8 mouse cellular contexts compared by ENCODE assay signal in genomic region chr11:98810686-98811085, GRCm38 (mm10). TPM values are rescaled to one million over a fixed set of nuclear protein-coding genes. Genes with fewer than 3 reads are reported as not detected.
DNase-seq lines count a peak whose midpoint lies in the region; ATAC-seq and TF ChIP-seq lines count a peak whose summit lies in the region.

No protein-coding gene starts in this region.

- intact Hi-C loops in left cerebral cortex, postnatal 14 days (cut with DNase I) = no loop called here
- intact Hi-C loops in left cerebral cortex, postnatal 25 days (cut with DNase I) = no loop called here

- peak overlapping the region; percentile 84 for H3K4me3 ChIP-seq in lung, embryonic 14.5 days (ENCODE audit: low read depth, low read length)
- H3K4me3 ChIP-seq in embryonic fibroblast, embryonic 13.5 days (ENCODE audit: insufficient read depth, low read length) = peak overlapping the region; percentile 92
- H3K4me3 ChIP-seq in limb, embryonic 11.5 days (ENCODE audit: low read depth, low read length) = peak overlapping the region; percentile 85
- peak overlapping the region; percentile 83 for H3K4me3 ChIP-seq in neural tube, embryonic 15.5 days (replicated peaks)

- 29% methylated on average over 7 of the region's 7 CpGs for WGBS in lung, embryonic 14.5 days
- WGBS in limb, embryonic 11.5 days = 60% methylated on average over 7 of the region's 7 CpGs
- 77% methylated on average over 7 of the region's 7 CpGs for WGBS in neural tube, embryonic 15.5 days

- ATAC-seq in lung, embryonic 14.5 days (ENCODE audit: insufficient read depth) = no peak
- no peak for ATAC-seq in limb, embryonic 11.5 days (ENCODE audit: insufficient number of reproducible peaks, low FRiP score, low TSS enrichment, low read depth)
- ATAC-seq in neural tube, embryonic 15.5 days (ENCODE audit: low FRiP score) = no peak

- H3K27ac ChIP-seq in lung, embryonic 14.5 days (ENCODE audit: low read depth) = peak overlapping the region; percentile 96; the same call in 1 of the 2 replicates
- H3K27ac ChIP-seq in embryonic fibroblast, embryonic 13.5 days (ENCODE audit: insufficient read depth, low read length) = no peak overlapping the region
- no peak overlapping the region for H3K27ac ChIP-seq in limb, embryonic 11.5 days (replicated peaks; ENCODE audit: low read depth, low read length)
- H3K27ac ChIP-seq in neural tube, embryonic 15.5 days (replicated peaks) = peak overlapping the region; percentile 99

- H3K36me3 ChIP-seq in lung, embryonic 14.5 days (ENCODE audit: insufficient read depth) = peaks cover 65% of the 10 kb centered on the region
- H3K36me3 ChIP-seq in limb, embryonic 11.5 days (ENCODE audit: control insufficient read depth, insufficient read depth, low read length) = peaks cover 12% of the 10 kb centered on the region
- peaks cover 52% of the 10 kb centered on the region for H3K36me3 ChIP-seq in neural tube, embryonic 15.5 days

- no peak for TF ChIP-seq POLR2A in embryonic fibroblast, embryonic 13.5 days (IDR thresholded peaks at IDR 0.05; ENCODE audit: low read depth, low read length)

- H3K4me2 ChIP-seq in lung, embryonic 14.5 days = peak overlapping the region; percentile 72
- H3K4me2 ChIP-seq in limb, embryonic 11.5 days (ENCODE audit: low read depth, severe bottlenecking) = peak overlapping the region; percentile 66
- H3K4me2 ChIP-seq in neural tube, embryonic 15.5 days = peak overlapping the region; percentile 74

- H3K4me1 ChIP-seq in lung, embryonic 14.5 days (ENCODE audit: insufficient read depth) = peaks cover 9% of the 10 kb centered on the region
- peaks cover 5% of the 10 kb centered on the region; the same call in 1 of the 2 replicates for H3K4me1 ChIP-seq in embryonic fibroblast, embryonic 13.5 days (ENCODE audit: control insufficient read depth, insufficient read depth, low read length)
- peaks cover 4% of the 10 kb centered on the region; the same call in 1 of the 2 replicates for H3K4me1 ChIP-seq in limb, embryonic 11.5 days (ENCODE audit: control insufficient read depth, insufficient read depth, low read length)
- peaks cover 37% of the 10 kb centered on the region for H3K4me1 ChIP-seq in neural tube, embryonic 15.5 days

- H3K9me3 ChIP-seq in lung, embryonic 14.5 days (ENCODE audit: low read depth, low read length) = no peaks in the 10 kb centered on the region
- no peaks in the 10 kb centered on the region for H3K9me3 ChIP-seq in limb, embryonic 11.5 days (ENCODE audit: control insufficient read depth, low read length)
- no peaks in the 10 kb centered on the region for H3K9me3 ChIP-seq in neural tube, embryonic 15.5 days (replicated peaks)

- no peak for TF ChIP-seq CTCF in lung, embryonic 14.5 days (IDR thresholded peaks at IDR 0.05; ENCODE audit: low read depth)
- no peak for TF ChIP-seq CTCF in embryonic fibroblast, embryonic 13.5 days (IDR thresholded peaks at IDR 0.05; ENCODE audit: borderline replicate concordance, insufficient read depth, low read length)

- no peaks in the 10 kb centered on the region for H3K27me3 ChIP-seq in lung, embryonic 14.5 days (ENCODE audit: insufficient read depth, low read length)
- no peaks in the 10 kb centered on the region for H3K27me3 ChIP-seq in limb, embryonic 11.5 days (ENCODE audit: control insufficient read depth, insufficient read depth, low read length)
- no peaks in the 10 kb centered on the region for H3K27me3 ChIP-seq in neural tube, embryonic 15.5 days (replicated peaks)

- peak; percentile 72 for DNase-seq in lung, embryonic 14.5 days
- DNase-seq in lung, postnatal 25 days (ENCODE audit: low spot score) = no peak
- DNase-seq in limb, embryonic 11.5 days (ENCODE audit: low spot score) = no peak
- DNase-seq in cerebellum, postnatal 14 days = no peak
- DNase-seq in left cerebral cortex, postnatal 14 days (ENCODE audit: low spot score in 2 of 2) = no peak
- no peak for DNase-seq in left cerebral cortex, postnatal 25 days (ENCODE audit: low spot score in 2 of 2)

- peak overlapping the region; percentile 89 for H3K9ac ChIP-seq in lung, embryonic 14.5 days
- no peak overlapping the region; the same call in 1 of the 2 replicates for H3K9ac ChIP-seq in limb, embryonic 11.5 days (ENCODE audit: low read length)
- H3K9ac ChIP-seq in neural tube, embryonic 15.5 days (replicated peaks) = peak overlapping the region; percentile 97

RNA-seq across cellular contexts. Expression of gene Casc3, which starts 6.0 kb away (rescaled TPM):
- 41.0 and 42.8 TPM in 2 replicates for polyA plus RNA-seq in lung, embryonic 14.5 days (2014; fragmentation: Nextera tagmentation; extraction: Ambion mirVana)
- 29.7 and 36.7 TPM in 2 replicates for polyA plus RNA-seq in embryonic fibroblast, embryonic 13.5 days (2011; ENCODE audit: insufficient read length, low read depth, missing spikeins)
- polyA plus RNA-seq in limb, embryonic 11.5 days (2014; fragmentation: Nextera tagmentation; extraction: Ambion mirVana) = 44.9 and 51.1 TPM in 2 replicates
- polyA plus RNA-seq in neural tube, embryonic 15.5 days (2015; fragmentation: Nextera tagmentation; extraction: Ambion mirVana) = 44.3 and 46.8 TPM in 2 replicates
- total RNA-seq in left cerebral cortex, postnatal 14 days (2021) = 10 to 100 TPM; 53.1 to 54.6 TPM
- 10 to 100 TPM; 53.9 to 54.7 TPM for total RNA-seq in left cerebral cortex, postnatal 25 days (2021)

RNA-seq across cellular contexts. Expression of gene Msl1, which starts 15.4 kb away (rescaled TPM):
- polyA plus RNA-seq in lung, embryonic 14.5 days (2014; fragmentation: Nextera tagmentation; extraction: Ambion mirVana) = 16.2 and 16.3 TPM in 2 replicates
- polyA plus RNA-seq in embryonic fibroblast, embryonic 13.5 days (2011; ENCODE audit: insufficient read length, low read depth, missing spikeins) = 77.7 and 83.8 TPM in 2 replicates
- 24.6 and 25.6 TPM in 2 replicates for polyA plus RNA-seq in limb, embryonic 11.5 days (2014; fragmentation: Nextera tagmentation; extraction: Ambion mirVana)
- 27.5 and 30.1 TPM in 2 replicates for polyA plus RNA-seq in neural tube, embryonic 15.5 days (2015; fragmentation: Nextera tagmentation; extraction: Ambion mirVana)
- 100 to 1,000 TPM; 168 to 170 TPM for total RNA-seq in left cerebral cortex, postnatal 14 days (2021)
- 100 to 1,000 TPM; 190 to 193 TPM for total RNA-seq in left cerebral cortex, postnatal 25 days (2021)

RNA-seq across cellular contexts. Expression of gene Rapgefl1, which starts 25.9 kb away (rescaled TPM):
- 1.5 and 2.1 TPM in 2 replicates for polyA plus RNA-seq in lung, embryonic 14.5 days (2014; fragmentation: Nextera tagmentation; extraction: Ambion mirVana)
- 1.6 and 2.0 TPM in 2 replicates for polyA plus RNA-seq in embryonic fibroblast, embryonic 13.5 days (2011; ENCODE audit: insufficient read length, low read depth, missing spikeins)
- polyA plus RNA-seq in limb, embryonic 11.5 days (2014; fragmentation: Nextera tagmentation; extraction: Ambion mirVana) = 2.2 and 2.8 TPM in 2 replicates
- polyA plus RNA-seq in neural tube, embryonic 15.5 days (2015; fragmentation: Nextera tagmentation; extraction: Ambion mirVana) = 12.5 and 13.7 TPM in 2 replicates
- 100 to 1,000 TPM; 141 to 143 TPM for total RNA-seq in left cerebral cortex, postnatal 14 days (2021)
- total RNA-seq in left cerebral cortex, postnatal 25 days (2021) = 100 to 1,000 TPM; 138 to 148 TPM

RNA-seq across cellular contexts. Expression of gene Nr1d1, which starts 35.6 kb away (rescaled TPM):
- polyA plus RNA-seq in lung, embryonic 14.5 days (2014; fragmentation: Nextera tagmentation; extraction: Ambion mirVana) = 1.4 and 1.7 TPM in 2 replicates
- 18.7 and 23.7 TPM in 2 replicates for polyA plus RNA-seq in embryonic fibroblast, embryonic 13.5 days (2011; ENCODE audit: insufficient read length, low read depth, missing spikeins)
- 1.0 and 1.1 TPM in 2 replicates for polyA plus RNA-seq in limb, embryonic 11.5 days (2014; fragmentation: Nextera tagmentation; extraction: Ambion mirVana)
- polyA plus RNA-seq in neural tube, embryonic 15.5 days (2015; fragmentation: Nextera tagmentation; extraction: Ambion mirVana) = 3.8 and 4.0 TPM in 2 replicates
- total RNA-seq in left cerebral cortex, postnatal 14 days (2021) = 10 to 100 TPM; 82.0 to 85.4 TPM
- 100 to 1,000 TPM in 1 of 2 experiments, 10 to 100 TPM in 1; 92.5 to 121 TPM for total RNA-seq in left cerebral cortex, postnatal 25 days (2021)

RNA-seq across cellular contexts. Expression of gene Wipf2, which starts 52.8 kb away (rescaled TPM):
- 4.7 and 5.7 TPM in 2 replicates for polyA plus RNA-seq in lung, embryonic 14.5 days (2014; fragmentation: Nextera tagmentation; extraction: Ambion mirVana)
- polyA plus RNA-seq in embryonic fibroblast, embryonic 13.5 days (2011; ENCODE audit: insufficient read length, low read depth, missing spikeins) = 10.7 and 11.4 TPM in 2 replicates
- 6.3 and 7.4 TPM in 2 replicates for polyA plus RNA-seq in limb, embryonic 11.5 days (2014; fragmentation: Nextera tagmentation; extraction: Ambion mirVana)
- 3.9 and 4.8 TPM in 2 replicates for polyA plus RNA-seq in neural tube, embryonic 15.5 days (2015; fragmentation: Nextera tagmentation; extraction: Ambion mirVana)
- total RNA-seq in left cerebral cortex, postnatal 14 days (2021) = 10 to 100 TPM; 45.5 to 45.9 TPM
- total RNA-seq in left cerebral cortex, postnatal 25 days (2021) = 10 to 100 TPM; 61.3 to 63.3 TPM

Comparison
In these comparisons a context has a peak if more than half of its experiments do, and no peak if none do; other contexts are left out.
1. H3K27ac ChIP-seq: peak in lung, embryonic 14.5 days (single experiment) and neural tube, embryonic 15.5 days (single experiment); none in embryonic fibroblast, embryonic 13.5 days (single experiment) and limb, embryonic 11.5 days (single experiment).
2. Peak in every context shown above with its lines, with median percentiles within 50 percentile points of each other: H3K4me2 ChIP-seq and H3K4me3 ChIP-seq.